In genomic region chr6:50940118-50940517, GRCm38 (mm10) we compare ENCODE assay signal across 12 mouse cellular contexts.
DNase-seq lines count a peak whose midpoint lies in the region; ATAC-seq and TF ChIP-seq lines count a peak whose summit lies in the region.
"Had no signal": no experiment of that assay in that cellular context is flagged by ENCODE, and none has a peak within 500 bp of the region (broad histone marks: within the 10 kb centered on the region; RNA-seq: fewer than 3 reads in every experiment).

No protein-coding gene starts in this region.

- no peak overlapping the region for H3K4me2 ChIP-seq in embryonic facial prominence, embryonic 14.5 days (ENCODE audit: low read depth, low read length)
- H3K4me2 ChIP-seq: kidney, embryonic 15.5 days; lung, embryonic 15.5 days; midbrain, embryonic 13.5 days had no signal

- H3K27me3 ChIP-seq in embryonic facial prominence, embryonic 14.5 days (replicated peaks; ENCODE audit: control insufficient read depth, insufficient read depth, low read length) = no peaks in the 10 kb centered on the region
- H3K27me3 ChIP-seq: kidney, embryonic 15.5 days; midbrain, embryonic 13.5 days had no signal

- WGBS in embryonic facial prominence, embryonic 14.5 days = 19% methylated on average over 1 of the region's 1 CpGs

- intact Hi-C loops in left cerebral cortex, adult 2 months (cut with DNase I) = no loop called here
- intact Hi-C loops in left cerebral cortex, postnatal 14 days (cut with DNase I) = no loop called here

- TF ChIP-seq CTCF in left cerebral cortex, adult 2 months (IDR thresholded peaks at IDR 0.05) = peak; percentile 36

- H3K9me3 ChIP-seq in embryonic facial prominence, embryonic 14.5 days (ENCODE audit: control insufficient read depth, low read length) = no peaks in the 10 kb centered on the region
- H3K9me3 ChIP-seq: kidney, embryonic 15.5 days; lung, embryonic 15.5 days; midbrain, embryonic 13.5 days had no signal

- peak; percentile 43 to 44 for DNase-seq in cerebellum, postnatal 10 days
- no peak for DNase-seq in cerebellum, adult 8-10 months
- DNase-seq in left cerebral cortex, adult 2 months (ENCODE audit: extremely low spot score in 1 of 2, low spot score in 2 of 2) = no peak
- DNase-seq in left cerebral cortex, postnatal 14 days (ENCODE audit: low spot score in 2 of 2) = no peak
- DNase-seq in NIH3T3 (ENCODE audit: low read depth) = peak; percentile 38
- no peak for DNase-seq in embryonic facial prominence, embryonic 14.5 days (ENCODE audit: low spot score)
- DNase-seq in layer of hippocampus, postnatal 10 days (ENCODE audit: low spot score in 2 of 2) = no peak
- DNase-seq in frontal cortex, postnatal 25 days (ENCODE audit: low spot score in 2 of 2) = no peak
- DNase-seq: spleen, adult 18-20 months had no signal

- H3K27ac ChIP-seq in left cerebral cortex, adult 2 months = no peak overlapping the region
- H3K27ac ChIP-seq in embryonic facial prominence, embryonic 14.5 days (replicated peaks; ENCODE audit: low read depth, low read length) = peak overlapping the region; percentile 78
- H3K27ac ChIP-seq: lung, embryonic 15.5 days; midbrain, embryonic 13.5 days had no signal

- H3K4me3 ChIP-seq in left cerebral cortex, adult 2 months = no peak overlapping the region
- H3K4me3 ChIP-seq in embryonic facial prominence, embryonic 14.5 days (ENCODE audit: low read depth, low read length) = no peak overlapping the region
- H3K4me3 ChIP-seq: kidney, embryonic 15.5 days; lung, embryonic 15.5 days; midbrain, embryonic 13.5 days had no signal

- no peak for ATAC-seq in embryonic facial prominence, embryonic 14.5 days (ENCODE audit: low read depth)

- no peaks in the 10 kb centered on the region for H3K36me3 ChIP-seq in embryonic facial prominence, embryonic 14.5 days (ENCODE audit: control insufficient read depth, insufficient read depth, low read length)
- H3K36me3 ChIP-seq: kidney, embryonic 15.5 days; lung, embryonic 15.5 days; midbrain, embryonic 13.5 days had no signal

- no peak overlapping the region for H3K9ac ChIP-seq in embryonic facial prominence, embryonic 14.5 days (ENCODE audit: low read depth, low read length)
- H3K9ac ChIP-seq: kidney, embryonic 15.5 days; lung, embryonic 15.5 days; midbrain, embryonic 13.5 days had no signal

- H3K4me1 ChIP-seq in embryonic facial prominence, embryonic 14.5 days (ENCODE audit: control insufficient read depth, insufficient read depth, low read length) = no peaks in the 10 kb centered on the region; the same call in 1 of the 2 replicates
- H3K4me1 ChIP-seq: kidney, embryonic 15.5 days; lung, embryonic 15.5 days had no signal

Comparison
In these comparisons a context has a peak if more than half of its experiments do, and no peak if none do; other contexts are left out.
1. DNase-seq: peak in cerebellum, postnatal 10 days (2 of 2) and NIH3T3 (single experiment); none in cerebellum, adult 8-10 months (single experiment), left cerebral cortex, adult 2 months (0 of 2), left cerebral cortex, postnatal 14 days (0 of 2), embryonic facial prominence, embryonic 14.5 days (single experiment), layer of hippocampus, postnatal 10 days (0 of 2) and frontal cortex, postnatal 25 days (0 of 2).